Mouse (Mus musculus) olfactory bulb, adult 2 months (tissue): ENCODE data around the gene Hinfp.

ENCODE experiments used
- CTCF ChIP-seq: fragments of 200-500 bp; IDR thresholded peaks from 2 replicates; pipeline ENCODE4 v1.5.1; 2012; ENCODE audit warnings: low read depth, mild to moderate bottlenecking, low read length, moderate library complexity; ENCODE audit not compliant: insufficient read depth
- POLR2A ChIP-seq: fragments of 200-500 bp; IDR thresholded peaks from 2 replicates; pipeline ENCODE4 v1.6.1; 2012; ENCODE audit warnings: mild to moderate bottlenecking, low read depth, low read length, moderate library complexity; ENCODE audit not compliant: insufficient read depth

GRCm38 (mm10) chr9:44353142-44353541 is 47.7 kb upstream of the Hinfp start:
- no peak for TF ChIP-seq CTCF
- no peak for TF ChIP-seq POLR2A
